13 mouse cellular contexts compared by ENCODE assay signal in genomic region chr2:4515910-4516309, GRCm38 (mm10).
DNase-seq lines count a peak whose midpoint lies in the region; ATAC-seq and TF ChIP-seq lines count a peak whose summit lies in the region.
"Had no signal": no experiment of that assay in that cellular context is flagged by ENCODE, and none has a peak within 500 bp of the region (broad histone marks: within the 10 kb centered on the region; RNA-seq: fewer than 3 reads in every experiment).

No protein-coding gene starts in this region.

- WGBS in heart, embryonic 13.5 days: 82% methylated on average over 3 of the region's 3 CpGs
- 78% methylated on average over 3 of the region's 3 CpGs for WGBS in lung, embryonic 14.5 days
- 76% methylated on average over 3 of the region's 3 CpGs for WGBS in embryonic facial prominence, embryonic 14.5 days
- 68% methylated on average over 3 of the region's 3 CpGs for WGBS in limb, embryonic 13.5 days

- H3K4me3 ChIP-seq in heart, embryonic 13.5 days: no peak overlapping the region
- no peak overlapping the region for H3K4me3 ChIP-seq in lung, embryonic 14.5 days (ENCODE audit: low read depth, low read length)
- no peak overlapping the region for H3K4me3 ChIP-seq in embryonic facial prominence, embryonic 14.5 days (ENCODE audit: low read depth, low read length)
- H3K4me3 ChIP-seq in limb, embryonic 13.5 days: no peak overlapping the region
- H3K4me3 ChIP-seq: gastrocnemius, adult 2 months; liver, embryonic 12.5 days had no signal

- no peaks in the 10 kb centered on the region for H3K36me3 ChIP-seq in heart, embryonic 13.5 days
- H3K36me3 ChIP-seq in lung, embryonic 14.5 days (ENCODE audit: insufficient read depth): peaks cover 6% of the 10 kb centered on the region; the same call in 1 of the 2 replicates
- peaks cover 16% of the 10 kb centered on the region; the same call in 1 of the 2 replicates for H3K36me3 ChIP-seq in embryonic facial prominence, embryonic 14.5 days (ENCODE audit: control insufficient read depth, insufficient read depth, low read length)
- peaks cover 46% of the 10 kb centered on the region for H3K36me3 ChIP-seq in limb, embryonic 13.5 days
- H3K36me3 ChIP-seq: liver, embryonic 12.5 days had no signal

- no peaks in the 10 kb centered on the region for H3K9me3 ChIP-seq in heart, embryonic 13.5 days
- H3K9me3 ChIP-seq in lung, embryonic 14.5 days (ENCODE audit: low read depth, low read length): no peaks in the 10 kb centered on the region
- H3K9me3 ChIP-seq in embryonic facial prominence, embryonic 14.5 days (ENCODE audit: control insufficient read depth, low read length): no peaks in the 10 kb centered on the region
- H3K9me3 ChIP-seq in limb, embryonic 13.5 days: no peaks in the 10 kb centered on the region
- H3K9me3 ChIP-seq: liver, embryonic 12.5 days had no signal

- H3K4me2 ChIP-seq in heart, embryonic 13.5 days: no peak overlapping the region
- H3K4me2 ChIP-seq in lung, embryonic 14.5 days: no peak overlapping the region
- no peak overlapping the region for H3K4me2 ChIP-seq in embryonic facial prominence, embryonic 14.5 days (ENCODE audit: low read depth, low read length)
- H3K4me2 ChIP-seq in limb, embryonic 13.5 days (replicated peaks): no peak overlapping the region
- H3K4me2 ChIP-seq: liver, embryonic 12.5 days had no signal

- no peak for TF ChIP-seq CTCF in lung, embryonic 14.5 days (IDR thresholded peaks at IDR 0.05; ENCODE audit: low read depth)

- H3K9ac ChIP-seq in heart, embryonic 13.5 days: no peak overlapping the region
- no peak overlapping the region for H3K9ac ChIP-seq in lung, embryonic 14.5 days
- H3K9ac ChIP-seq in embryonic facial prominence, embryonic 14.5 days (ENCODE audit: low read depth, low read length): no peak overlapping the region
- no peak overlapping the region for H3K9ac ChIP-seq in limb, embryonic 13.5 days
- H3K9ac ChIP-seq: forebrain, postnatal 0 days; liver, embryonic 12.5 days had no signal

- H3K27ac ChIP-seq in heart, embryonic 13.5 days (replicated peaks): peak overlapping the region; percentile 96
- H3K27ac ChIP-seq in lung, embryonic 14.5 days (ENCODE audit: low read depth): peak overlapping the region; percentile 95; the same call in 1 of the 2 replicates
- H3K27ac ChIP-seq in embryonic facial prominence, embryonic 14.5 days (replicated peaks; ENCODE audit: low read depth, low read length): peak overlapping the region; percentile 58; the same call in 1 of the 2 replicates
- H3K27ac ChIP-seq in limb, embryonic 13.5 days: peak overlapping the region; percentile 44; the same call in 1 of the 2 replicates
- H3K27ac ChIP-seq: gastrocnemius, adult 2 months; liver, embryonic 12.5 days had no signal

- intact Hi-C loops in heart, postnatal 36 days (cut with DNase I): no loop called here

- H3K4me1 ChIP-seq in heart, embryonic 13.5 days: peaks cover 31% of the 10 kb centered on the region
- no peaks in the 10 kb centered on the region for H3K4me1 ChIP-seq in lung, embryonic 14.5 days (ENCODE audit: insufficient read depth)
- H3K4me1 ChIP-seq in embryonic facial prominence, embryonic 14.5 days (ENCODE audit: control insufficient read depth, insufficient read depth, low read length): peaks cover 12% of the 10 kb centered on the region; the same call in 1 of the 2 replicates
- H3K4me1 ChIP-seq in limb, embryonic 13.5 days: peaks cover 26% of the 10 kb centered on the region

- no peaks in the 10 kb centered on the region for H3K27me3 ChIP-seq in heart, embryonic 13.5 days (replicated peaks)
- no peaks in the 10 kb centered on the region for H3K27me3 ChIP-seq in lung, embryonic 14.5 days (ENCODE audit: insufficient read depth, low read length)
- no peaks in the 10 kb centered on the region for H3K27me3 ChIP-seq in embryonic facial prominence, embryonic 14.5 days (replicated peaks; ENCODE audit: control insufficient read depth, insufficient read depth, low read length)
- H3K27me3 ChIP-seq in limb, embryonic 13.5 days: no peaks in the 10 kb centered on the region

- ATAC-seq in heart, embryonic 13.5 days (ENCODE audit: extremely low read depth, insufficient number of reproducible peaks, low FRiP score, low TSS enrichment): no peak
- ATAC-seq in lung, embryonic 14.5 days (ENCODE audit: insufficient read depth): no peak
- ATAC-seq in embryonic facial prominence, embryonic 14.5 days (ENCODE audit: low read depth): no peak
- ATAC-seq in limb, embryonic 13.5 days (ENCODE audit: low FRiP score, low read depth): no peak
- no peak for ATAC-seq in activated CD4-positive, CD25-positive, alpha-beta regulatory T cell, adult 4 months
- ATAC-seq: forebrain, postnatal 0 days; liver, embryonic 12.5 days had no signal

- DNase-seq in heart, postnatal 36 days: no peak
- DNase-seq in lung, embryonic 14.5 days: no peak
- DNase-seq in lung, postnatal 10 days: no peak
- no peak for DNase-seq in embryonic facial prominence, embryonic 14.5 days (ENCODE audit: low spot score)
- DNase-seq: cerebellum, adult 8-10 months; forebrain, postnatal 0 days; gastrocnemius, adult 2 months; heart, postnatal 14 days; thymus, postnatal 14 days had no signal

Comparison
In these comparisons a context has a peak if more than half of its experiments do, and no peak if none do; other contexts are left out.
1. H3K27ac ChIP-seq: peak in every context shown above with its lines; median percentile 96 in heart, embryonic 13.5 days; 95 in lung, embryonic 14.5 days; 58 in embryonic facial prominence, embryonic 14.5 days; 44 in limb, embryonic 13.5 days.